Mouse (Mus musculus) embryonic facial prominence, embryonic 13.5 days (tissue): ENCODE data around the gene Ccdc82. TPM values are rescaled to one million over a fixed set of nuclear protein-coding genes. Genes with fewer than 3 reads are reported as not detected.

Experiments
- ATAC-seq: fragments of 200-750 bp; cut with Nextera tagmentation; 2 replicates; pipeline ENCODE4 v1.8.0; 2017; ENCODE audit warnings: low read depth; ENCODE audit not compliant: insufficient number of reproducible peaks, insufficient read depth, low FRiP score, low TSS enrichment
- H3K27ac ChIP-seq: fragments of 300-500 bp; sonication (generic); 2 replicates; pipeline ENCODE4 v1.5.1; 2015; ENCODE audit warnings: moderate library complexity, mild to moderate bottlenecking, inconsistent platforms
- H3K27me3 ChIP-seq: fragments of 300-500 bp; sonication (generic); 2 replicates; pipeline ENCODE4 v1.6.1; 2015; ENCODE audit warnings: mild to moderate bottlenecking, inconsistent platforms
- H3K36me3 ChIP-seq: fragments of 300-500 bp; sonication (generic); 2 replicates; pipeline ENCODE4 v1.6.1; 2015; ENCODE audit warnings: mild to moderate bottlenecking, inconsistent platforms
- H3K4me1 ChIP-seq: fragments of 300-500 bp; sonication (generic); 2 replicates; pipeline ENCODE4 v1.6.1; 2015; ENCODE audit warnings: inconsistent platforms
- H3K4me2 ChIP-seq: fragments of 300-500 bp; sonication (generic); 2 replicates; pipeline ENCODE4 v1.6.1; 2015; ENCODE audit warnings: moderate library complexity, mild to moderate bottlenecking, inconsistent platforms
- H3K4me3 ChIP-seq: fragments of 300-500 bp; sonication (generic); 2 replicates; pipeline ENCODE4 v1.5.1; 2015; ENCODE audit warnings: mild to moderate bottlenecking, inconsistent platforms
- H3K9ac ChIP-seq: fragments of 300-500 bp; sonication (generic); 2 replicates; pipeline ENCODE4 v1.6.1; 2015; ENCODE audit warnings: mild to moderate bottlenecking, inconsistent platforms
- H3K9me3 ChIP-seq: fragments of 300-500 bp; sonication (generic); 2 replicates; pipeline ENCODE4 v1.6.1; 2016; ENCODE audit warnings: inconsistent platforms
- WGBS: fragments of 180-500 bp; shearing (Covaris S2); methylation state at CpG from one replicate; pipeline ENCODE4 v1.1.7; 2015; ENCODE audit warnings: mixed read lengths; 5-methylcytosine and 5-hydroxymethylcytosine counted together
- polyA plus RNA-seq: library from polyadenylated mRNA; unstranded; fragments of >200 nt; fragmentation: Nextera tagmentation; extraction: Ambion mirVana; gene quantifications from 2 replicates; pipeline ENCODE4 v1.2.1, GENCODE M21; 2015

Gene Ccdc82
- polyA plus RNA-seq, 1 experiment from 2014 or later: 7.1 TPM

GRCm38 (mm10) chr9:13300891-13301782 lies 54.4 kb downstream of the Ccdc82 start:
- Histone ChIP-seq H3K9me3 (no peaks in the 10 kb centered on the region), H3K9ac (0 out of 2 replicates have a peak overlapping the region, but pooled peaks have one; percentile 4), H3K4me1 (peaks cover 58% of the 10 kb centered on the region), H3K27me3 (no peaks in the 10 kb centered on the region), H3K27ac (no peak overlapping the region), H3K4me3 (0 out of 2 replicates have a peak overlapping the region, but pooled peaks have one; percentile 11), H3K36me3 (no peaks in the 10 kb centered on the region), H3K4me2 (peak overlapping the region; percentile 96)
- 84% methylated on average over 9 of the region's 9 CpGs for WGBS
- ATAC-seq: no peak

- Histone ChIP-seq H3K4me1 (peaks cover 67% of the 10 kb centered on the region), H3K36me3 (no peaks in the 10 kb centered on the region), H3K4me3 (no peak overlapping the region), H3K27me3 (no peaks in the 10 kb centered on the region), H3K4me2 (peak overlapping the region; percentile 24; the same call in 1 of the 2 replicates), H3K27ac (no peak overlapping the region), H3K9ac (no peak overlapping the region), H3K9me3 (no peaks in the 10 kb centered on the region)
- WGBS: 61% methylated on average over 6 of the region's 6 CpGs
- no peak for ATAC-seq
Observed at GRCm38 (mm10) chr9:13302183-13302825, 55.5 kb downstream of the Ccdc82 start.

- Histone ChIP-seq H3K27me3 (no peaks in the 10 kb centered on the region), H3K4me1 (peaks cover 72% of the 10 kb centered on the region), H3K4me2 (no peak overlapping the region), H3K4me3 (no peak overlapping the region), H3K27ac (no peak overlapping the region), H3K36me3 (no peaks in the 10 kb centered on the region), H3K9me3 (no peaks in the 10 kb centered on the region), H3K9ac (no peak overlapping the region)
- 75% methylated on average over 5 of the region's 5 CpGs for WGBS
- no peak for ATAC-seq
Observed at GRCm38 (mm10) chr9:13303099-13303771, 56.5 kb downstream of the Ccdc82 start.

DNA sequence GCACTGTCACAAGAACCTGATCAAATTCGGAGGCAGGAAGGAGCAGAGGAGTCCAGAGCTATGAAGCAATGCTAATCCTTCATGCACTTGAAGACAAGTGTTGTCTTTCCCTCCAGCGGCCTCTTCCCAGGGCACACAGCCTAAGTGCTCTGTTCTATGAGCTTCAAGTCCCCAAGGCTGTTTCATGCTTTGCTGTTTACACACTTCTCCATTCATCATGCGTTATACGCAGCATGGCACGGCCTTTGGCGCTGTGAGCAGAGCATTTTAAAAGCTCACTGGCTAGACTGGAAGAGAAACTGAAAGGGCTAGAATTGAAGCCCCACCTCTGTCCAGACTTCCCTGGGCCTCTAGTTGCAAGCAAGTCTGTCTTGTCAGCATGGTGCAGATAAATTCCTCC lies 57.2 kb downstream of the Ccdc82 start:
- no peak overlapping the region for H3K4me3 ChIP-seq
- H3K9ac ChIP-seq: no peak overlapping the region
- H3K4me1 ChIP-seq: peaks cover 70% of the 10 kb centered on the region
- H3K9me3 ChIP-seq: no peaks in the 10 kb centered on the region
- no peaks in the 10 kb centered on the region for H3K36me3 ChIP-seq
- H3K27ac ChIP-seq: no peak overlapping the region
- no peak for ATAC-seq
- no peak overlapping the region for H3K4me2 ChIP-seq
- no peaks in the 10 kb centered on the region for H3K27me3 ChIP-seq
- 69% methylated on average over 6 of the region's 6 CpGs for WGBS

- no peaks in the 10 kb centered on the region for H3K27me3 ChIP-seq
- no peaks in the 10 kb centered on the region for H3K9me3 ChIP-seq
- H3K36me3 ChIP-seq: no peaks in the 10 kb centered on the region
- no peak overlapping the region for H3K9ac ChIP-seq
- peaks cover 53% of the 10 kb centered on the region for H3K4me1 ChIP-seq
- no peak overlapping the region for H3K4me3 ChIP-seq
- WGBS: 83% methylated on average over 3 of the region's 3 CpGs
- H3K4me2 ChIP-seq: no peak overlapping the region
- peak overlapping the region; percentile 63 for H3K27ac ChIP-seq
- ATAC-seq: no peak
Observed at GRCm38 (mm10) chr9:13306471-13306870, 59.7 kb downstream of the Ccdc82 start.

DNA sequence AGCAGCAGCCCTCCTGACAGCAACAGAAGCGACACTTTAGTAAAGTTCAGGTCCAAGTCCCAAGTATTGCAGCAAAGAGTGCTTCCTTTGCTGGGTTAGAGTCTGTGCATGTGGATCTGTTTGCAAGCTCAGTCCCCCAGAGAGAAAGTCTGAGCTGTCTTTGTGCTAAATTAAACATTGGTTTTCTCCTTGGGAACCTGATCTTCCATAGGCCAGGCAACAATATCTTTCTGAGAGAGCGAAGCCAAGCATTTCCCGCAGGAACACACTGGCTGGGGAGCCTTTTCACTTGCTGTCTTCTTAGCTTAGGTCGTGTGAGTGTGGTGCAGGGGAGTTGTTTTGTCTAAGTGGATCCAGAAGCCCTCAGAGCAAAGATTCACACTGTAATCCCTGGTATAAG lies 60.5 kb downstream of the Ccdc82 start:
- Histone ChIP-seq H3K27ac (peak overlapping the region; percentile 63), H3K9ac (no peak overlapping the region), H3K9me3 (no peaks in the 10 kb centered on the region), H3K4me1 (peaks cover 51% of the 10 kb centered on the region), H3K27me3 (no peaks in the 10 kb centered on the region), H3K36me3 (no peaks in the 10 kb centered on the region), H3K4me3 (no peak overlapping the region), H3K4me2 (peak overlapping the region; percentile 5; the same call in 1 of the 2 replicates)
- no peak for ATAC-seq
- WGBS: 25% methylated on average over 4 of the region's 4 CpGs

DNA sequence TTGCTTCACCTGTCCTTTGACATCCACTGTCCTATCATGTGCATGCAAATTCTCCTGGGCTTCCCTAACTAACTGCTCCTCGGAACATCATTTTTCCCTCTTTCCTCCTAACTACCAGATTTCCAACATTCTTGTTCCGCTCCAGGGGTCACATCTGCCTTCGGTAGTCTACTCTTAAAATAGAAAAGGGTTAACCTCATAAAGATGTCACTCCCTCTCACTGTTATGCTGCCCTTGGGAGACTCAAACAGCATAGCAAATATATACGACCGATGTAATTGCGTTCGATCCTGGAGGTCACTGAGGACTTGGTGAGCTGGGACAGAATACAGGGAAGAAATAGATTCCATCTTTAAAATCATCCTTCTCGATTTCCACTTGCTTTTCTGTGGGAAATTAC lies 62.0 kb downstream of the Ccdc82 start:
- ATAC-seq: no peak
- Histone ChIP-seq H3K4me3 (no peak overlapping the region), H3K27me3 (no peaks in the 10 kb centered on the region), H3K9me3 (no peaks in the 10 kb centered on the region), H3K4me1 (peaks cover 49% of the 10 kb centered on the region), H3K4me2 (no peak overlapping the region), H3K9ac (no peak overlapping the region), H3K36me3 (no peaks in the 10 kb centered on the region), H3K27ac (no peak overlapping the region)
- WGBS: 65% methylated on average over 8 of the region's 8 CpGs

- H3K27me3 ChIP-seq: no peaks in the 10 kb centered on the region
- no peak overlapping the region for H3K4me2 ChIP-seq
- 68% methylated on average over 7 of the region's 7 CpGs for WGBS
- H3K4me3 ChIP-seq: no peak overlapping the region
- H3K9me3 ChIP-seq: no peaks in the 10 kb centered on the region
- no peak for ATAC-seq
- H3K27ac ChIP-seq: no peak overlapping the region
- peaks cover 49% of the 10 kb centered on the region for H3K4me1 ChIP-seq
- no peaks in the 10 kb centered on the region for H3K36me3 ChIP-seq
- H3K9ac ChIP-seq: no peak overlapping the region
Observed at GRCm38 (mm10) chr9:13309807-13310206, 63.1 kb downstream of the Ccdc82 start.

- Histone ChIP-seq H3K9me3 (no peaks in the 10 kb centered on the region), H3K9ac (no peak overlapping the region), H3K4me3 (no peak overlapping the region), H3K27me3 (no peaks in the 10 kb centered on the region), H3K36me3 (no peaks in the 10 kb centered on the region), H3K27ac (no peak overlapping the region), H3K4me1 (peaks cover 53% of the 10 kb centered on the region), H3K4me2 (no peak overlapping the region)
- no peak for ATAC-seq
- 48% methylated on average over 3 of the region's 3 CpGs for WGBS
Observed at GRCm38 (mm10) chr9:13310236-13310635, 63.5 kb downstream of the Ccdc82 start.

DNA sequence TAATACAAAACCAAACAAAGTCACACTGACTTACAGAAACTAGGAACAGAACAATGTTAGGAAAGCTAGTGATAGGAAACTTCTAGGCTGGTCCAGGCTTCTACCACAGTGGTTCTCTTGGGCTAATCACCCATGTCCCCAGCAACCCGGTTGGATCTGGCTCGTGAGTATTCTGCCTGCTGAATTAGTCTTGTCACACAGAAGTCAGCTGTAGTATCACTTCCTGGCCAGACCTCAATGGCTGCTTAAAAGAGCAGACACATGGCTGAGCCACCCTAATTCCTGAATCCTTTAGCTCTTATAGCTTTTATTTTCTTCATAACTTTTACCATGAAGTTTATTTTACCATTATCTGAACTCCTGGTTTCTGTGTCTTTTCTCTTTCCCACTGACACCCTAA lies 64.3 kb downstream of the Ccdc82 start:
- Histone ChIP-seq H3K4me1 (peaks cover 60% of the 10 kb centered on the region), H3K9me3 (no peaks in the 10 kb centered on the region), H3K9ac (no peak overlapping the region), H3K4me2 (no peak overlapping the region), H3K4me3 (no peak overlapping the region), H3K27ac (no peak overlapping the region), H3K27me3 (no peaks in the 10 kb centered on the region), H3K36me3 (no peaks in the 10 kb centered on the region)
- no peak for ATAC-seq
- 37% methylated on average over 2 of the region's 2 CpGs for WGBS

GRCm38 (mm10) chr9:13313923-13314322 lies 67.2 kb downstream of the Ccdc82 start:
- Histone ChIP-seq H3K9me3 (no peaks in the 10 kb centered on the region), H3K27me3 (no peaks in the 10 kb centered on the region), H3K27ac (no peak overlapping the region), H3K4me2 (no peak overlapping the region), H3K4me3 (no peak overlapping the region), H3K4me1 (peaks cover 34% of the 10 kb centered on the region), H3K36me3 (no peaks in the 10 kb centered on the region), H3K9ac (no peak overlapping the region)
- 89% methylated on average over 2 of the region's 2 CpGs for WGBS
- ATAC-seq: no peak
